Mouse (Mus musculus): Measurements from ENCODE around the gene Klra7. TPM values are rescaled to one million over a fixed set of nuclear protein-coding genes. Genes with fewer than 3 reads are reported as not detected.

Klra7 gene
- 0.99 TPM for polyA plus RNA-seq (2014; fragmentation: Illumina TruSeq; extraction: RNeasy Lipid Tissue Mini Kit (QIAGEN cat#74804); ENCODE audit: low read depth, low replicate concordance)

DNA sequence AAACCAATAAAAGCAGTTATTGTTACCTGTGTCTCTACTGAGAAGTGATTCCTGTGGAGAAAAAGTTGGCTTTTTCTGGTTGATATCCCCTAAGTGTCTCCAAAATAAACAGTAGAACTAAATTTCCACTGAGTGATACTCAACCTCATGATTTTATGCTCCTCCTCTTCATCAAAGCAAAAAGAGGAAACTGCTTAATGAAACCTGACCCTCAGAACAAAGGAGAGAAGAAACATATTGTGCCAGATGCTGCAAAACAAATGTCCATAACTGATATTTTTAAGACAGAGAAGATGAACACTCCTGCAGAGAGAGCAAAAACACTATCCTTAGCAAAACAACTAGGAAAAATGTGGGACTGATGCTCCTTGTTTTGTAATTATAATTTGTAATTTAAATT is at the start of gene Klra7:
TSS of gene Klra7 (minus strand) at position 101 of the 400 bp plus-strand sequence.

DNA sequence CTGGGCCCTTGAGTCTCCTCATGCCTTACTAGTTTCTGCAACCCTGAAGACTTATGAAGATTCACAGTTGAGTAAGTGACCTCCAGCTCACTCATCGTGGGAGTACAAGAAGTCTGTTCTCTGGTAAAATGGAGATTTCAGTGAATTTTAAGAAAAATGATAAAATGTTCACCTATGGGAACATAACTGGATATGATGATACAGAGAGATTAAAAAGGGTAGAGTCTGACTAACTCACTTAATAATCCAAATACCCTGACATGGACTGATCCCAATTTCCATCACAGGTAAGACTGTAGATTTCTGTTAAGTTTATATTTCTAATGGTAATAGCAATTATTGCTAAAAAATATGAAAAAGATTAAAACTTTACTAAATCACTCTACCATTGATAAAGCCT is 48.7 kb upstream of the Klra7 start, which contains the start of gene Klra10:
TSS of gene Klra10 (minus strand) at position 101 of the 400 bp plus-strand sequence.

DNA sequence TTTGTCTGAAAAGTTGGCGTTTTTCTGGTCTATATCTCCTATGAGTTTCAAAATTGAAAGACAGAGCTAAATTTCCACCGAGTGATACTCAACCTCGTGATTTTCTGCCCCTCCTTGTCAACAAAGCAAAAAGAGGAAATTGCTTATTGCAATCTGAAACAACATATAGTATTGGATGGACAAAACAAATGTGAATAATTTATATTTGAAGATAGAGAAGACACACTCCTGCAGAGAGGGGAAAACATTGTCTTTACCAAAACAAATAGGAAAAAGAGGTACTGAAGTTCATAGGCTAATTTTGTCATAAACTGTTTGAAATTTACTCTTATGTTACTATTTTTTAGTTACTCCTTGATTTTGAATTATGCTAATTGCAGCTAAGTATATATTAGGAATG is 40.1 kb downstream of the Klra7 start, which contains the start of gene Klra9:
TSS of gene Klra9 (minus strand) at position 101 of the 400 bp plus-strand sequence.

Other genes with a start within 250 kb of the Klra7 start
- not detected for gene Klra6, start 206.4 kb downstream of the Klra7 start, polyA plus RNA-seq (2014; fragmentation: Illumina TruSeq; extraction: RNeasy Lipid Tissue Mini Kit (QIAGEN cat#74804); ENCODE audit: low read depth, low replicate concordance)
- 0.47 TPM for gene Klra4, start 166.1 kb downstream of the Klra7 start, polyA plus RNA-seq (2014; fragmentation: Illumina TruSeq; extraction: RNeasy Lipid Tissue Mini Kit (QIAGEN cat#74804); ENCODE audit: low read depth, low replicate concordance)
- gene Klra8, start 103.4 kb downstream of the Klra7 start, polyA plus RNA-seq (2014; fragmentation: Illumina TruSeq; extraction: RNeasy Lipid Tissue Mini Kit (QIAGEN cat#74804); ENCODE audit: low read depth, low replicate concordance), result not detected
- 1.1 TPM for gene Klra9, start 40.2 kb downstream of the Klra7 start, polyA plus RNA-seq (2014; fragmentation: Illumina TruSeq; extraction: RNeasy Lipid Tissue Mini Kit (QIAGEN cat#74804); ENCODE audit: low read depth, low replicate concordance)
- not detected for gene Klra10, start 48.6 kb upstream of the Klra7 start, polyA plus RNA-seq (2014; fragmentation: Illumina TruSeq; extraction: RNeasy Lipid Tissue Mini Kit (QIAGEN cat#74804); ENCODE audit: low read depth, low replicate concordance)
- 0.64 TPM for gene Klra3, start 104.3 kb upstream of the Klra7 start, polyA plus RNA-seq (2014; fragmentation: Illumina TruSeq; extraction: RNeasy Lipid Tissue Mini Kit (QIAGEN cat#74804); ENCODE audit: low read depth, low replicate concordance)
- not detected for gene Klra1, start 153.6 kb upstream of the Klra7 start, polyA plus RNA-seq (2014; fragmentation: Illumina TruSeq; extraction: RNeasy Lipid Tissue Mini Kit (QIAGEN cat#74804); ENCODE audit: low read depth, low replicate concordance)